Mouse (Mus musculus) midbrain, embryonic 12.5 days (tissue): Measurements from ENCODE around the gene Colgalt2. TPM values are rescaled to one million over a fixed set of nuclear protein-coding genes. Genes with fewer than 3 reads are reported as not detected.
A peak's percentile ranks its signal among the peaks of the same experiment; 100 is the strongest.

ENCODE experiments used
- ATAC-seq: fragments of 200-750 bp; cut with Nextera tagmentation; 2 replicates; pipeline ENCODE4 v1.8.0; 2017; ENCODE audit warnings: low read depth, moderate TSS enrichment, moderate library complexity; ENCODE audit not compliant: low FRiP score
- H3K27ac ChIP-seq: fragments of 300-500 bp; sonication (generic); replicated peaks from 2 replicates; pipeline ENCODE4 v1.5.1; 2016; ENCODE audit warnings: mild to moderate bottlenecking
- H3K27me3 ChIP-seq: fragments of 300-500 bp; sonication (generic); 2 replicates; pipeline ENCODE4 v1.6.1; 2016; ENCODE audit warnings: mild to moderate bottlenecking
- H3K36me3 ChIP-seq: fragments of 300-500 bp; sonication (generic); 2 replicates; pipeline ENCODE4 v1.6.1; 2016
- H3K4me1 ChIP-seq: fragments of 300-500 bp; sonication (generic); 2 replicates; pipeline ENCODE4 v1.6.1; 2016
- H3K4me2 ChIP-seq: fragments of 300-500 bp; sonication (generic); replicated peaks from 2 replicates; pipeline ENCODE4 v1.6.1; 2016; ENCODE audit warnings: mild to moderate bottlenecking, moderate library complexity
- H3K4me3 ChIP-seq: fragments of 300-500 bp; sonication (generic); 2 replicates; pipeline ENCODE4 v1.5.1; 2016; ENCODE audit warnings: mild to moderate bottlenecking
- H3K9ac ChIP-seq: fragments of 300-500 bp; sonication (generic); replicated peaks from 2 replicates; pipeline ENCODE4 v1.6.1; 2016; ENCODE audit warnings: mild to moderate bottlenecking, moderate library complexity
- H3K9me3 ChIP-seq: fragments of 300-500 bp; sonication (generic); 2 replicates; pipeline ENCODE4 v1.6.1; 2016; ENCODE audit warnings: mild to moderate bottlenecking
- WGBS: fragments of 180-500 bp; shearing (Covaris S2); methylation state at CpG from one replicate; pipeline ENCODE4 v1.1.7; 2016; 5-methylcytosine and 5-hydroxymethylcytosine counted together
- polyA plus RNA-seq: library from polyadenylated mRNA; unstranded; fragments of >200 nt; fragmentation: Nextera tagmentation; extraction: Ambion mirVana; gene quantifications from 2 replicates; pipeline ENCODE4 v1.2.1, GENCODE M21; 2016

Gene Colgalt2
- polyA plus RNA-seq, 1 experiment from 2014 or later: 1.7 TPM

DNA sequence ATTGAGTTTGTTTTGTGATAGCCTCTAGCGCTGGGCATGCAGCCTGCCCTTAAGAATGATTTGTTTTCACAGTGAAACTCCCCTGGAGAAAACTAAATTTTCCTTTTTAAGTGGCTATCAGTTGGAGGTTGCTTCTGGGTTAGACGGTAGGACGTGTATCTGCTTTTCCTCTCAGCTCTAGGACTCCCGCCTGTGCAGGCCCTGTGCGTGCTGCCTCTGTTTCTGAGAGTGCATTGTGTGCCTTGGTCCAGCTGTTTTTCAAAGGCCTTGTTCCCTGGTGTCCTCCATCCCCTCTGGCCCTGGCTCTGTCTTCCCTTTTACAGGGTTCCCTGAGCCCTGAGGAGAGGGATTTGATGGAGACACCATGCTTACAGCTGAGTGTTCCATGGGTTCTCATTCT lies 58.0 kb downstream of the Colgalt2 start:
- Histone ChIP-seq H3K9ac (no peak overlapping the region), H3K4me3 (no peak overlapping the region), H3K27ac (no peak overlapping the region), H3K36me3 (no peaks in the 10 kb centered on the region), H3K9me3 (no peaks in the 10 kb centered on the region), H3K4me1 (peaks cover 15% of the 10 kb centered on the region), H3K27me3 (no peaks in the 10 kb centered on the region), H3K4me2 (no peak overlapping the region)
- ATAC-seq: no peak
- 71% methylated on average over 5 of the region's 5 CpGs for WGBS

DNA sequence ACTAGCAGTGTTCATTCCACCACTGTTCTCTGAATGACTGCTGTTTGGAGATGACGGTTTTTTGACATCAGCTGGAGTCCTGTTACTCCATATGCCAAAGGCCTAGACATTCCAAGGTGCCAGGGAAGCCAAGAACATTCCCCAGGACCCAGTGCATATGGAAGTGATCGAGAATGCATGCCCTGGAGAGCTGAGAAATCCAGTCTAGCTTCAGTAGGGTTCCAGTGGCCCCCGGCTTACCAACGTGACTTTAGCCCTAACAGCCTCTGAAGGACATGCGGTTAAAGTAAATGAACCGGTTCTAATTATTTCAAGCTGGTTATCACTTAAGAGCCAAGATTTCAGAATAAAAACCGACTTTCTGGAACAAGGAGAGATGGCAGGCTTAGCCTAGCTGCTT lies 59.4 kb downstream of the Colgalt2 start:
- Histone ChIP-seq H3K9me3 (no peaks in the 10 kb centered on the region), H3K9ac (no peak overlapping the region), H3K27me3 (no peaks in the 10 kb centered on the region), H3K4me2 (no peak overlapping the region), H3K4me1 (peaks cover 15% of the 10 kb centered on the region), H3K4me3 (no peak overlapping the region), H3K36me3 (no peaks in the 10 kb centered on the region), H3K27ac (no peak overlapping the region)
- WGBS: 85% methylated on average over 7 of the region's 7 CpGs
- ATAC-seq: no peak

DNA sequence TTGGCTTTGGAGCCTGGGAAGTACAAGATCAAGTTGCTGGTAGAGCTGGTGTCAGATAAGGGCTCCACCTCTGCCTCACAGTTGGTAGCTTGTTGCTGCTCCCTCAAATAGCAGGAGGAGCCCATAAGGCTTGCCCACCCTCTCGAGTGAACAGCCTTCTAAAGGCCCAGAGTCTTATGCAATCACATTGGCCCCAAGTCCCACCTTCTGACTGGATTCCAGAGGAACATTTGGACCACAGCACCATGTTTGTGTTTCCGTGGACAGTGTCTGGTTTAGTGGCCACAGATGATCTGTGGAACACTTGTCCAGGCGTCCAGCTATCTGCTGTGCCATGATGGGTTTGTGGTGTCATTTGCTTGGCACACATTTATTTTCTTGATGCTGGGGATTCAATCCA lies 61.3 kb downstream of the Colgalt2 start:
- no peak for ATAC-seq
- Histone ChIP-seq H3K9ac (no peak overlapping the region), H3K4me1 (peaks cover 3% of the 10 kb centered on the region), H3K9me3 (no peaks in the 10 kb centered on the region), H3K4me2 (no peak overlapping the region), H3K27me3 (no peaks in the 10 kb centered on the region), H3K36me3 (no peaks in the 10 kb centered on the region), H3K27ac (no peak overlapping the region), H3K4me3 (no peak overlapping the region)
- WGBS: 76% methylated on average over 3 of the region's 3 CpGs

DNA sequence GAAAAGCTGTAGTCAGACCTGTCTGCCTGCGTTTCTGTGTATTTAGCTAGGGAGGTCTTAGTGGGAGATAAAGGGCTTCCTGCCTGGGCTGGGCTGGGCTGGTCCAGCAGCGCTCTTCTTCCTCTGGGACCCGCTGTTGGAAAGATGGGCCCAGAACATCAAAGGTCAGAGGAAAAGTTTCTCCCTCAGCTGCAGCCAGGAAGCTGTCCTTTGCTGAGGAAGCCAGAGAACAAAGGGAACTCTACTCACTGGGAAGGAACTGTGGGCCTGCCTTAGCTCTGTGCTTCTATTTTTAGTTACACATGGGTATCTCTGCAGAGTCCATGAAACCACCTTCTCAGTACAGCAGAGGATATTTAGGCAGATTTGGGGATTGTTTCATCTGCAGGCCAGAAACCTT lies 62.2 kb downstream of the Colgalt2 start:
- ATAC-seq: no peak
- no peak overlapping the region for H3K27ac ChIP-seq
- WGBS: 70% methylated on average over 3 of the region's 3 CpGs

DNA sequence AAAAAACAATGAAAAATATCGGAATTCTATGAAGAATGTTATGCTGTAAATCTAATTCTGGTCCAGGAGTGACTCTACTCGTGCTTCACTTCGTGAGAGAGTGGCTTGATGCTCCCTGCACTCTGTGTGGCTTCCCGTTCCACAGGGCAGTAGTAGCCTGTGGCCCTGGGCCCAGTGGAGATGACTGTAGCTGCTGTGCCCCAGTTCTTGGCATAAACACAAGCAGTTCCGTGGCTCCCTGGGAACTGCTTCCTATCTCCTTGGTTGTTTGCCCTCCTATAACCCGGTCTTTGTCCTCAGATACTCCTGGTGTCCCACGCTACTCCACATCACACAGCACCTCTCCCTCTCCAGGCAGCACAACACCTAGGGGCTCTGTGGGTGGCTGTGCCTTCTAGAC lies 62.7 kb downstream of the Colgalt2 start:
- Histone ChIP-seq H3K4me2 (no peak overlapping the region), H3K36me3 (no peaks in the 10 kb centered on the region), H3K4me3 (no peak overlapping the region), H3K4me1 (no peaks in the 10 kb centered on the region), H3K27me3 (no peaks in the 10 kb centered on the region), H3K9ac (no peak overlapping the region), H3K27ac (peak overlapping the region; percentile 35; the same call in 1 of the 2 replicates), H3K9me3 (no peaks in the 10 kb centered on the region)
- WGBS: 85% methylated on average over 7 of the region's 7 CpGs
- no peak for ATAC-seq

More for the DNA sequence above, 62.2 kb downstream of the Colgalt2 start:
- Histone ChIP-seq H3K9me3 (no peaks in the 10 kb centered on the region), H3K4me1 (no peaks in the 10 kb centered on the region), H3K4me3 (no peak overlapping the region), H3K36me3 (no peaks in the 10 kb centered on the region), H3K27me3 (no peaks in the 10 kb centered on the region), H3K9ac (no peak overlapping the region), H3K4me2 (no peak overlapping the region)

DNA sequence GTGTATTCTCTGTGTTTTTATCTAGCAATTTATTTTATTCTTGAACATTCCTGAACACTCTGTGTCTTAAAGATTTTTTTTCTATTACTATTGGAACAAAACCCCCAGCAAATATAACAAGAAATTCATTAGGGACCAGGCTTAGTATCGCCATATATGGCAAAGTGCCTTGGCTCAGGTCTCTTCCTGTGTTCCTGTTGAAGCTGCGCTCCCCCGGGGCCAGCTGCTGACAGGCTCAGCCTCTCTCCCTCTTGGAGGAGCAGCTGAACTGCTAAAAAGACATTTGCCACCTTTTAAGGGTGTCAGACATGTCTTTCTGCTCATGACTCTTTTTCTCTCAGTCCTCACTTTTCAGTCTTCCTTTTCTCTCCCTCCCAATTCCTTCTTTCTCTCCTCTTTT lies 66.7 kb downstream of the Colgalt2 start:
- H3K4me1 ChIP-seq: 0 out of 2 replicates have a peak, but pooled peaks cover 2% of the 10 kb centered on the region
- no peaks in the 10 kb centered on the region for H3K27me3 ChIP-seq
- H3K4me3 ChIP-seq: no peak overlapping the region
- WGBS: 60% methylated on average over 3 of the region's 3 CpGs
- H3K9me3 ChIP-seq: no peaks in the 10 kb centered on the region
- no peak overlapping the region for H3K4me2 ChIP-seq
- H3K36me3 ChIP-seq: no peaks in the 10 kb centered on the region
- ATAC-seq: no peak
- H3K27ac ChIP-seq: no peak overlapping the region
- H3K9ac ChIP-seq: no peak overlapping the region

DNA sequence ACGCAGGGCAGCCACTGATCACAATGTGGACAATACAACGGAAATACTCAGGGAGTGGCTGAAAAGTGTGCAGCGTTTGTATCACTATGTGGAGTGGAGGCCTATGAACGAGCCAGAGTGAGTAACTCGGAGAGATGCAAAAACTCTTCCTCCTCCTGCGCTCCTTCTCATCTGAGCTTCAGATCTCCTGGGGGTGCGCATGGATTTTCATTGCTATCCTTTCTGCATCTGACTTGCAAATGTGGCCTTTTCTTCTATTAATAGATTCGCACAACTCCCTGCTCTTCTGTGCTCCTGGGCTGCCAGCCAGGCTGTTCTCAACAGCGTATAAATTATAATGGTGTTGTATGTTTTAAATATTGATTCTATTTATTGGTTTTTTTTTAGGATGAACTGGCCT lies 68.8 kb downstream of the Colgalt2 start:
- peak; percentile 52; the same call in 1 of the 2 replicates for ATAC-seq
- Histone ChIP-seq H3K27ac (no peak overlapping the region), H3K9ac (no peak overlapping the region), H3K4me2 (no peak overlapping the region; the same call in 1 of the 2 replicates), H3K4me1 (0 out of 2 replicates have a peak, but pooled peaks cover 2% of the 10 kb centered on the region), H3K36me3 (no peaks in the 10 kb centered on the region), H3K27me3 (no peaks in the 10 kb centered on the region), H3K9me3 (no peaks in the 10 kb centered on the region), H3K4me3 (no peak overlapping the region)
- 49% methylated on average over 9 of the region's 9 CpGs for WGBS

DNA sequence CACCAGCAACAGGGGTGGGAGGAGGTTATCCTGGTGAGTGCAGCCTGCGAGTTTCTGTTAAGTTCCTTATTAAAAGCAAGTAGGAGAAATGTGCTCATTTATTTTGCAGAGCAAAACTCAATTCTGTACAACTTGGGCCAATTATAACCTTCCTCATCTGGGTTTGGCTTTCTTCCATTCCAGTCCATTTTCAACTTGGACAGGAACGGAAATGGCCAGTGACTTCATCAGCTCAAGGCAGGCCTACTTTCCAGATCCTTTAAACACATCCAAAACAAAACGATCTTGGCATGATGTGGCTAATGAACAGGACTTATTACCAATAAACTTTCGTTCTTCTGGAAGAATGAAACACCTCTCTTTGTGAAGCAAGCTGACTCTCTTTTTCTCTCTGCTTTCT lies 76.5 kb downstream of the Colgalt2 start:
- no peak for ATAC-seq
- no peaks in the 10 kb centered on the region for H3K9me3 ChIP-seq
- 87% methylated on average over 4 of the region's 4 CpGs for whole genome bisulfite sequencing
- no peaks in the 10 kb centered on the region for H3K27me3 ChIP-seq
- H3K4me3 ChIP-seq: no peak overlapping the region
- H3K4me2 ChIP-seq: no peak overlapping the region
- no peak overlapping the region for H3K9ac ChIP-seq
- H3K27ac ChIP-seq: no peak overlapping the region
- no peaks in the 10 kb centered on the region for H3K36me3 ChIP-seq
- no peaks in the 10 kb centered on the region for H3K4me1 ChIP-seq

DNA sequence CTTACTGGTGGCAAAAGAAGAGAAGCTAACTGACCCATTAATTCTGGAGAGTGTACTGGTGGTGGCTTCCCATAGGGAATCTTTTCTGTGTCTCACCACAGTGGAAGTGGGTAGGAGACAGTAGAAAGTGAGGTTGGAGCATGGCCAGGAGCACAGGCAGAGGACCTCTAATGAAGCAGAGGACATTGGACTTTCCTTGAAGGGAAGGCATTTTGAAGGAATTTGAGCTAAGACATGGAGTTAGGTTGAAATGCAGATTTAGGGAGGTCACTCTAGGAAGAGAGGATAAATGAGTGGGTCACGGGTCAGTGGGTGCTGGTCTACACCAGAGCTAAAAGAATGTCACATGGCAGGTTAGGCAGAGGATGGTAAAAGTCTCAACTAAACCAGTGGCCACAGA lies 91.2 kb downstream of the Colgalt2 start:
- Histone ChIP-seq H3K36me3 (no peaks in the 10 kb centered on the region), H3K27me3 (no peaks in the 10 kb centered on the region), H3K4me2 (no peak overlapping the region), H3K4me3 (no peak overlapping the region), H3K9ac (no peak overlapping the region), H3K27ac (no peak overlapping the region), H3K4me1 (no peaks in the 10 kb centered on the region), H3K9me3 (no peaks in the 10 kb centered on the region)
- WGBS: 92% methylated on average over 1 of the region's 1 CpGs
- no peak for ATAC-seq

DNA sequence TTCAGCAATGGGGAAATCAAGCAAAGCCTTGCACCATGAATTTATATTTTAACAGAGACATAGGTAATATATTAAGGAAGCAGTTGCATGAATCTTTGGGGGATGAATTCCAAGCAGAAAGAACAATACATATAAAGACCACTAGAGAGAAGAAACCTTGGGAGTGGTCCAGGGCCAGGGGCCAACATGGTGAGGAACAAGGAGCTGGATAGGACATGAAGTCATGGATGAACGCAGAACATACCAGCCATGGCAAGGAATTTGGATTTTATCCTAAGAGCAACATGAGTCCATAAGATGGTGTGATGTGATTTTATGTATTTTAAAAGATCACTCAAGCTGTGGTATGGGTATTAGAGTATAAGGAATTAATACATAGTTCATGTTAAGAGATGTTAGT lies 92.6 kb downstream of the Colgalt2 start:
- Histone ChIP-seq H3K36me3 (no peaks in the 10 kb centered on the region), H3K4me3 (no peak overlapping the region), H3K4me1 (0 out of 2 replicates have a peak, but pooled peaks cover 3% of the 10 kb centered on the region), H3K4me2 (no peak overlapping the region), H3K9ac (no peak overlapping the region), H3K27me3 (no peaks in the 10 kb centered on the region), H3K27ac (no peak overlapping the region), H3K9me3 (no peaks in the 10 kb centered on the region)
- ATAC-seq: no peak
- 95% methylated on average over 1 of the region's 1 CpGs for WGBS

DNA sequence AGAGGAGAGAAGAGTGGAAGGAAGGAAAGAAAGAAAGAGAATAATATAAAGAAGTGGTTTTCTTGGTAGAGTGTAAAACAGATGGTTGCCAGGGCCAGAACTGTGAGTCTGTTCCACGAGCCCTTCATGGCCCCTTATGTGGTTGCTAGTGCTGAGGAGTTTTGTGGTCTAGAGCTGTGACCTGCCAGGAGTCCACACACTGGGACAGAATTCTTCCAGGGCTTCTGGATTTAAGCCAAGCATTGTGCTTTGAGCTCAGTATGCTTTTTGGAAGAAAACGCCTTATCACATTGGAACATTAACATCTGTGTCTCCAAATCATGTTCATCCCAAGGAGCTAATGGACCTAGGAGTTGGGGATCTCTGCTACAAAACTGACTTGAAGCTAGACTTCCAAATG lies 97.2 kb downstream of the Colgalt2 start:
- H3K4me3 ChIP-seq: no peak overlapping the region
- WGBS: 85% methylated on average over 2 of the region's 2 CpGs
- no peak overlapping the region for H3K4me2 ChIP-seq
- no peaks in the 10 kb centered on the region for H3K9me3 ChIP-seq
- no peak overlapping the region for H3K9ac ChIP-seq
- H3K4me1 ChIP-seq: 0 out of 2 replicates have a peak, but pooled peaks cover 3% of the 10 kb centered on the region
- H3K27me3 ChIP-seq: no peaks in the 10 kb centered on the region
- H3K27ac ChIP-seq: no peak overlapping the region
- no peaks in the 10 kb centered on the region for H3K36me3 ChIP-seq
- no peak for ATAC-seq

DNA sequence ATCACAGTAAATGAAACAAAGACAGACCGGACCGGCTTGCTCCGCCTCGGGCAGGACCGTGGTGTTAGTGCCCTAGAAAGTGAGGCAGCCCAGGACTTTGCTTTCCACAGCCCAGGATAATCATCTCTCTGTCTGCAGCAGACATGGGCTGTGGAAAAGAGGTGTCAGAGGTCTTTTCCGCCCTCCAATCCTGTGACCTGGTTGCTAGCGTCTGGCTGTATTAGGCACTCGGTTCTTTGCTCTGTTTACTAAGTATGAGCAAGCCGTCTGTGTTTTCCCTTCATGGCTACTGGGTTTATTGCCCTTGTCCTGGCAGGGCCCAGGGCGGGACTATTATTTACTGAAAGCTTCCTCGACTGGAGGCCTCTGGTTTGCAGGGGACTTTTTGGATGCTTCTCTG lies 98.0 kb downstream of the Colgalt2 start:
- 68% methylated on average over 11 of the region's 11 CpGs for WGBS
- no peak overlapping the region for H3K27ac ChIP-seq

DNA sequence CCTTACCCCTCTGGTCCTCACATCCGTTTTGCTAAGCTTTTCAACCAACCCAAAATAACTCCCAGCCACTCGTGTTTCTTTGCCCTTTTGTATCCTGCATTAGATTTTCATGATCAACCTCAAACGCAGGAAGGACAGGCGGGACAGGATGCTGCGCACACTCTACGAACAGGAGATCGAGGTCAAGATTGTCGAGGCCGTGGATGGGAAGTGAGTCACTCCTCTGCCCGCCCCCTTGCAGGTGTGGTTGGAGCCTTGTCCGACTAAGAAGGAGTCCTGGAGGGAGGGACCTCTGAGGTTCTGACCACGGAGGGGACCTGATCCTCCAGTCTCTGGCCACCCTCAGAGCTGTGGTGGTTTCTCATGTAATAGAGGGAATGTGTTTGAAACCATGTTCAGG lies 100.2 kb downstream of the Colgalt2 start:
- 81% methylated on average over 12 of the region's 12 CpGs for WGBS
- Histone ChIP-seq H3K36me3 (no peaks in the 10 kb centered on the region), H3K9me3 (no peaks in the 10 kb centered on the region), H3K4me2 (no peak overlapping the region), H3K27me3 (no peaks in the 10 kb centered on the region), H3K27ac (no peak overlapping the region), H3K9ac (no peak overlapping the region), H3K4me1 (0 out of 2 replicates have a peak, but pooled peaks cover 3% of the 10 kb centered on the region), H3K4me3 (no peak overlapping the region)
- ATAC-seq: no peak

More for the DNA sequence above, 98.0 kb downstream of the Colgalt2 start:
- Histone ChIP-seq H3K9ac (no peak overlapping the region), H3K4me1 (0 out of 2 replicates have a peak, but pooled peaks cover 3% of the 10 kb centered on the region), H3K4me3 (no peak overlapping the region), H3K36me3 (no peaks in the 10 kb centered on the region), H3K4me2 (no peak overlapping the region), H3K27me3 (no peaks in the 10 kb centered on the region), H3K9me3 (no peaks in the 10 kb centered on the region)
- ATAC-seq: no peak
